Mouse (Mus musculus) kidney, postnatal 0 days (tissue): ENCODE measurements around the gene Gtse1. TPM values are rescaled to one million over a fixed set of nuclear protein-coding genes. Genes with fewer than 3 reads are reported as not detected.

Experiments used
- ATAC-seq: fragments of 200-750 bp; cut with Nextera tagmentation; replicated peaks from 2 replicates; pipeline ENCODE4 v1.8.0; 2017; ENCODE audit warnings: low read depth, moderate number of reproducible peaks, moderate TSS enrichment, moderate library complexity; ENCODE audit not compliant: low FRiP score
- DNase-seq: peaks from one replicate; pipeline ENCODE4 v3.0.0-alpha.2; 2016; ENCODE audit warnings: low spot score
- H3K27ac ChIP-seq: fragments of 300-500 bp; sonication (generic); 2 replicates; pipeline ENCODE4 v1.5.1; 2014; ENCODE audit warnings: mild to moderate bottlenecking
- H3K27me3 ChIP-seq: fragments of 300-500 bp; sonication (generic); 2 replicates; pipeline ENCODE4 v1.6.1; 2014; ENCODE audit warnings: low read length, mixed read lengths; ENCODE audit not compliant: insufficient read depth
- H3K36me3 ChIP-seq: fragments of 300-500 bp; sonication (generic); 2 replicates; pipeline ENCODE4 v1.6.1; 2014; ENCODE audit warnings: low read length, mixed read lengths; ENCODE audit not compliant: insufficient read depth
- H3K4me1 ChIP-seq: fragments of 300-500 bp; sonication (generic); replicated peaks from 2 replicates; pipeline ENCODE4 v1.6.1; 2014; ENCODE audit warnings: antibody characterized with exemption, low read length, mixed read lengths; ENCODE audit not compliant: insufficient read depth
- H3K4me2 ChIP-seq: fragments of 300-500 bp; sonication (generic); 2 replicates; pipeline ENCODE4 v1.6.1; 2014; ENCODE audit warnings: mild to moderate bottlenecking, low read length, moderate library complexity, mixed read lengths
- H3K4me3 ChIP-seq: fragments of 300-500 bp; sonication (generic); replicated peaks from 2 replicates; pipeline ENCODE4 v1.5.1; 2014; ENCODE audit warnings: low read depth, low read length
- H3K9ac ChIP-seq: fragments of 300-500 bp; sonication (generic); 2 replicates; pipeline ENCODE4 v1.6.1; 2014; ENCODE audit warnings: low read depth, low read length
- H3K9me3 ChIP-seq: fragments of 300-500 bp; sonication (generic); replicated peaks from 2 replicates; pipeline ENCODE4 v1.6.1; 2016; ENCODE audit warnings: low read length, inconsistent platforms, mixed read lengths
- CTCF ChIP-seq: IDR thresholded peaks from 2 replicates; pipeline ENCODE4 v1.5.1; 2016; ENCODE audit warnings: antibody characterized with exemption, low read depth, mild to moderate bottlenecking, moderate library complexity
- WGBS: fragments of 180-500 bp; shearing (Covaris S2); extraction: QIAGEN DNeasy Blood & Tissue Kit; methylation state at CpG from one replicate; pipeline ENCODE4 v1.1.7; 2014; 5-methylcytosine and 5-hydroxymethylcytosine counted together
- polyA plus RNA-seq: library from polyadenylated mRNA; unstranded; fragments of >200 nt; fragmentation: Nextera tagmentation; extraction: Ambion mirVana; gene quantifications from 2 replicates; pipeline ENCODE4 v1.2.1, GENCODE M21; 2015

Gtse1 gene
- polyA plus RNA-seq, 1 experiment from 2014 or later, result 11.4 TPM

GRCm38 (mm10) chr15:85921855-85922254, 62.3 kb downstream of the Gtse1 start:
- WGBS, result 91% methylated on average over 11 of the region's 11 CpGs
- no peak for DNase-seq
- Histone ChIP-seq H3K27ac (no peak overlapping the region), H3K4me2 (no peak overlapping the region), H3K9me3 (no peaks in the 10 kb centered on the region), H3K36me3 (0 out of 2 replicates have a peak, but pooled peaks cover 20% of the 10 kb centered on the region), H3K4me1 (no peaks in the 10 kb centered on the region), H3K9ac (no peak overlapping the region), H3K4me3 (no peak overlapping the region), H3K27me3 (no peaks in the 10 kb centered on the region)
- no peak for TF ChIP-seq CTCF
- no peak for ATAC-seq

Other genes with a start within 250 kb of the Gtse1 start
- 10.9 and 12.0 TPM in 2 replicates for gene Ppara, start 124.8 kb upstream of the Gtse1 start, polyA plus RNA-seq
- gene Cdpf1, start 48.0 kb upstream of the Gtse1 start, polyA plus RNA-seq, result 35.3 and 38.5 TPM in 2 replicates
- 0.13 TPM in 2 replicates for gene Pkdrej, start 38.0 kb upstream of the Gtse1 start, polyA plus RNA-seq
- 8.7 and 9.1 TPM in 2 replicates for gene Ttc38, start 27.4 kb upstream of the Gtse1 start, polyA plus RNA-seq
- gene Trmu, start 19.6 kb downstream of the Gtse1 start, polyA plus RNA-seq, result 37.1 and 40.9 TPM in 2 replicates
- 2.9 TPM in 2 replicates for gene Celsr1, start 174.0 kb downstream of the Gtse1 start, polyA plus RNA-seq
- gene Gramd4, start 197.9 kb downstream of the Gtse1 start, polyA plus RNA-seq, result 13.3 and 13.5 TPM in 2 replicates